Mouse (Mus musculus): ENCODE data around the gene Atg16l2.

GRCm38 (mm10) chr7:101236712-101237473 lies 65.2 kb downstream of the Atg16l2 start:
- TF ChIP-seq CTCF (IDR thresholded peaks at IDR 0.05; ENCODE audit: low read depth) (no peak), EP300 (IDR thresholded peaks at IDR 0.05; ENCODE audit: low read depth) (no peak)

Measured in liver, postnatal 0 days (tissue).